Mouse (Mus musculus): ENCODE measurements around the gene Rai2.
"Not testable (repeated sequence)": the region's sequence is repeated elsewhere in the genome, so short reads cannot be mapped to it uniquely, and the experiment has no call there.

The Rai2 gene

DNA sequence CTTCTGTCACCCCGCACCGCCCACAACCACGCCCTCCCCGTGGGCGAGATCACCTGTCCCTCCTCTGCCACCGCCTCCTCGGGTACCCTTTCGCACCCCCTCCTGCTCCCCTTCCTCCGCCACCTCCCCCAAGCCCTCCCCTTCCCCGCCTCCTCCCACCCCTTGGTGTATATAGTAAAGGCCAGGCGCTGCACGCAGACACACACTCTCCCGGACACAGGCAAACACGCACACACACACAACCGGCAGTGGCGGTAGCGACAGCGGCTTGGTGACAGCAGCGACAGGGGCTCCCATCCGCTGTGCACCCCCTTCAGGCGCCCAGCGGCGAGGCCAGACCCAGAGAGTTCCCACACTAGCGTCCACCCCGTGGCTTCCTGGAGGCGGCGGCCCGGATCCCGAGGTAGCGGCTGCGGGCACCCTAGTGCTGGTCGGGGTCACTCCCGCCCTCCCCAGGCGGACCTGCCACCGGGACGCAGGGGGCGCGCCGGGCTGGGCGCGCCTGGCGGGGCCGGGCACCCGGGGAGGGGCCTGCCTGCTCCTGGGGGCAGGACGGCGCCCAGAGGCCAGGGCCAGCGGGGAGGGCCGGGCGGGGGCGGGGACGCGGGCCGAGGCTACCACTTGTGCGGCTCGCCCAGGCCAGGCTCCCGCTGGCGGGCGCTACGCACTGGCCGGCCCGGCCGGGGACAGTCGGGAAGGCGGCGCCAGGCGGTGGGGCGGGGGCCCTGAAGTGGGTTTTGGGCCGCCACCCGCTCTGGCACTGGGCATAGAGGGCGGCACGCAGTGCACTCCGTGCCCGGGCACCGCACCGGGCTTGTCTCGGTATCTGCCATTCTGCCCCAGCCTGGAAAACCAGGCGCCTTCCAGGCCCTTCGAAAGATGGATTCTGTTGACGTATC lies at the start of gene Rai2:
Rai2 (plus strand) TSS at position 205 of the 899 bp plus-strand sequence.
- DNase-seq (ENCODE audit: low spot score in 2 of 2) = peak in 1 of 2 experiments; percentile 30

DNA sequence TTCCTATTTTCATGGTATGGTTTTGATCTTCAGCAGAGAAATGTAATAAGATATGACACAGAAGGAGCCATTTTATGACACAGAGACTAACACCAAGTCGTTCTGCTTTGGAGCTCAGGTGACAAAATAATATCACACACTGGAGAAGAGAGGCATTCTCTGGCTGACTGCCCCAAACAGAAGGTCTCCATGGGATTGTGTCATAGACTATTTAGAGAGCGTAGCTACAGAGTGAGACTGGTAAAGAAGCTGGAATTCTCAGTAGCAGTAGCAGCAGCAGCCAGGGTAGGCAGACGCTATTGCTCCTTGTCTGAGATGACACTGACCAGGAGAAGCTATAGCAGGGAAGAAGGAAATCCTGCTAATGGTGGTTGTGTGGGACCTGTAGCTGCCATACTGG lies 27.5 kb upstream of the Rai2 start:
- DNase-seq (ENCODE audit: low spot score in 2 of 2) = no peak

- no peak for DNase-seq (ENCODE audit: low spot score in 2 of 2)
Measured at GRCm38 (mm10) chrX:161716503-161716864, 385 bp upstream of the Rai2 start.

DNA sequence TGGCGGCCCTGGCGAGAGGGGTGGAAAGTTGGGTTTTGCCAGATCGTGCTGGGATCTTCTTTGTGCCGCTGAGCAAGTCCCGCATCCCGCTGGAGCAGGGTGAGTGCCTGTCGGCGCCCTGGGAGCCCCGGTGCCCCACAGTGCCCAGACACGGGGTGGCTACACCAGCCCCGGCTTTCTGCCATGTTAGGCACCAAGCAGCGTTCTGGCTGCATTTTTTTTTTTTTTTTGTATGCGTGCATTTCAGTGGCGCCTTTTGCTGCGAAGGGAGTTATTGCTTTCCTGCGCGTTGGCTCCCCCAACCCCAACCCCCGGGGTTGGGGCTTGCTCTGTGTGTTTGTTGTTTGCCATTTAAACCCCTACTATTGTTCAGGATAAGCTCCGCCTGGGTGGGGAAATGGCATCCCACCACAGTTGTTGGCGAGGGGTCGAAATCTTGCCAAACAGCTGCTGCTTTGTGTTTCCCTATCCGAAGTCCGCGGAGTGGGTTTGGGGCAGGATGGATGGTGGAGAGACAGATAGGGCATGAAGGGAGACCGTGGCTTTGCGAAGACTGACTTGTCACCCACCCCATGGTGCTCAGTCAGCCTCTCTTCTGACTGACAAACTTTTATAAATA lies 1.0 kb downstream of the Rai2 start:
- no peak for DNase-seq (ENCODE audit: low spot score in 2 of 2)

DNA sequence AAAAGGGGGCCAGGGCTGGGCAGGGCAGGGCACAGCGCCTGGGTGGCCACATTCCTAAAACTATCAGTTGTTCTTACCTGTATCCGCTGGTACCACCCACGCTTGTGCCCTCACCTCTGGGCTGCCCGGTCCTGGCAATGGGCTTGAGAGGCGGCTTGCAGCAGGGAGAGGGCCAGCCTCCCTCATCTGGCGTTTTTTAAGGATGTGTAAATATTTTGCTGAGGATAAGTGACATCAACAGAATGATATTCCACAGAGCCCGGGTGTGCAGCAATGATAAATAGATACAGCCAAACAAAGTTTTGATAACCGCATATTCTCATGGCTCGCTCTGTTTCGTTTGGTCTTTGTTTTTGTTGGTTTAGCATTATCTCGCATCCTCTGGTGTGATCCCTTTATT lies 1.7 kb downstream of the Rai2 start:
- DNase-seq (ENCODE audit: low spot score in 2 of 2) = no peak

DNA sequence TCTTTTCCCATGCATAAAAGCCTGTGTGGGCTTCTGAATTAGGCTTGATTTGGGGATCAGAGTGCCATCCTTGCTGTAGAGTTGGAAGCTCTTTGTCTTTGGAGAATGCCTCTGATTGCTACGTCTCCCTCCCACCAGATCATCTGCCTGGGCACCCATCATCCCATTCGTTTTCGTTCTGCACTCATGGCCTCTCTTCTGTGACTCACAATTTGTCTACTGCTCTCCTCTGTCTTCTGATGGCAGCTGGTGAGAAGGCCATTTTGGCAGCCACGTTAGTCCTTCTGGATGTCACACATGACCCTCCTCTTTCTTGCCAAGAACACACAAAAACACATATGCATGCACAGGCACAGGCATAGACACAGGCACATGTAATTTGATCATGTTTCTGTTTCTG lies 4.2 kb downstream of the Rai2 start:
- no peak for DNase-seq (ENCODE audit: low spot score in 2 of 2)

GRCm38 (mm10) chrX:161723391-161723808 lies 6.5 kb downstream of the Rai2 start:
- no peak for DNase-seq (ENCODE audit: low spot score in 2 of 2)

DNA sequence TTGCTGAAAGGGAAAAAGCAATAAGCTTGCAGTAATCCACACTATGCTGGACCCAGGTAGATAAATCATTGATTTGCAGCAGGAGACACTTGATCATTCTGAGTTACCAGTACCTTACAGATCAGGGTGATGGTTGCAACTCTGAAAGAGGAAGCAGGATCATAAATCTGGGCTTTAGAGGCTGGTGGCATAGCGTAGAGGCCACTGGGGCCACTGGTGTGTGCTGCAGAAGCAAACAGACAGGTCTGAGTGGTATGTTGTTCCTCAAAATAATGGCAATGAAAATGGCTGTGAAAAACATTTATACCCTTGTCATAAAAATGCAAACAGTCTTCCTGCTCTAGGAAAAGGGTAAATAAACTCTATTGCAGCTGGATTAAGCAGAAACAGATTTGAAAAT lies 9.4 kb downstream of the Rai2 start:
- DNase-seq (ENCODE audit: low spot score in 2 of 2) = no peak

DNA sequence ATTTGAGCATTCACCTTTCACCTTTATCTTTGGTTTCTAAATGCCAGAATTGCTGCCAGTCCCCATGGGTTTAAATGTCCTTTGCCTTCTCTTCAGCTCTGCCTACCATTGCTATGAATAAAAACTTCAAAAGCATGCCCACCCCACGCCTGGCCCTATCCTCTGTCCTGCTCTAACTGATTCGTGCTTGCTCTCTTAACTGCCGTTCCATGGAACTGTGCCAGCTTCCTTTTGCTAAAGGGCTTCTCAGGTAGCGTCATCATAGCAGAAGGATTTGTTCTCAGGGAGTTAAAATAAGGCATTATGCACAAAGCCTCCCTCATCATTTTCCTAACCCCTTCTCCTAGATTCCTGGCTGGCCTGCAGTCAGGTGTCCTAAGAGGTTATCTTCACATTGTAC lies 11.6 kb downstream of the Rai2 start:
- DNase-seq (ENCODE audit: low spot score in 2 of 2) = no peak

DNA sequence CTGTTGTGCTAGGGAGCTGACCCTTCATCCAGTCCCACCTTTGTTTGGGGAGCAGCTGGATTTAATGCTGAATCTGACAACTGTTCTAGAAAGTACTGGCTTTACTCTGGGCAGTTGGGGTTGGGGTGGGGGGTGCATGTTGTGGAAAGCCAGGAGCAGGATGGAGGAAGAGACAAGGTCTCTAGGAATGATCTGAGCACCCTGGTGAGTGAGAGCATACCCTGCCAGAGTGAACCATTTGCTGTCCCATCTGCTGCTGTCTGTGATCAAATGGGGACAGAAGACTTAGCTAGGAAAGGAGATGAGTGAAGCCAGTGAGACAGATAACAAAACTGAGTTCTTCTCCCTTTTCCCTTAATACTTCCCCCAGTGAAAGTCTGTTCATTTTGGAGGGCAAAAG lies 13.2 kb downstream of the Rai2 start:
- DNase-seq (ENCODE audit: low spot score in 2 of 2) = no peak

DNA sequence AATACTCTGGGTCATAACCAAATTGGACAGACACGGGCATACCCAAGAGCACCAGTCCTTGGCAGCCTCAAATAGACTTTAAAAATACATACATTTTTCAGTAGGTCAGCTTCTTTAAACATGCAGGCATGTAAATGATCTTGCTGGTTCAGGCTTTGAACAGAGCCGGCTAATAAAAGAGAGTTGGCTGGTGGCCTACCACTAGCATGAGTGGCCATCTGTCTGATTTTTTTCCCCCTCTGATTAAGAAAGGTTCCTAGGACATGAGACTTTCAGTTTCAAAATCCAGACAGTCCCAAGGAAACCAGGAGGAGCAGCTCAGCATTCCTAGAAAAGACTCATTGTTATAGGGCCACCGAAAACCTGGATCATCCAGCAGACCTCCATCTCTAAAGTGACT lies 15.0 kb downstream of the Rai2 start:
- DNase-seq (ENCODE audit: low spot score in 2 of 2) = no peak

GRCm38 (mm10) chrX:161733581-161734309 lies 16.9 kb downstream of the Rai2 start:
- no peak for DNase-seq (ENCODE audit: low spot score in 2 of 2)

DNA sequence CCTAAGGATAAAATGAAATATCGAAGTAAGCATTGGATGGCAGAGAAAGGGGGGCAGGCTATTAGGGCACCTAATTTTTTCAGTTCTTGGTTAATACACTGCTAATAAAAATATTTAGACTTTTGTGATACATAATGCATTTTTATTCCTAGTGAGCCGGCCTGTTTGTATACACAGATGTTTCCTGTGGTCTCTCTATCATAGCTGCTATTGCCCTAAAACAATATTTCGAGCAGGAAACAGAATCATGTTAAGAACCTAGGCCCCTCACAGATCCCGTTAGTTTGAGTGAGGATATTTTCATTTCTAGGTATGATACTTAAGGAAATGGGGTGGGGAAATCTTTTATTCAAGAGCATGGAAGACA lies 17.4 kb downstream of the Rai2 start:
- no peak for DNase-seq (ENCODE audit: low spot score in 2 of 2)

DNA sequence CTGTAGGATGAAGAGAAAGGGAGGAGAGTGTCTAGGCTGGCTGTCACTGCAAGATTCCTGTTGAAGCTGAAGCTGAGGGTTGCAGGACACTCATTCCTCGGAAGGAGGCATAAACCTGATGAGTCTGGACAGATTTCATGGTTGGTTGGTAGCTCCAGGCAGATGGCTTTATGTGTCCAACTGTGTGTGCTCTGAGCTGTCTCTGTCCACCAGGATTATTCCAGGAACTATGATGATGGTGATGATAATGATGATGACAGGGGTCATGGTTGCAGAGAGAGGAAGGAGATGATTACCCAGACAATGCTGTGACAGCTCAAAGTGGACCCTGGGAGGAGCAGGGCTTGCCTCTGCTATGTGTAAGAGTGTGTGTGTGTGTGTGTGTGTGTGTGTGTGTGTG lies 22.5 kb downstream of the Rai2 start:
- DNase-seq (ENCODE audit: low spot score in 2 of 2) = no peak

GRCm38 (mm10) chrX:161743080-161743479 lies 26.2 kb downstream of the Rai2 start:
- DNase-seq (ENCODE audit: low spot score in 2 of 2) = no peak

DNA sequence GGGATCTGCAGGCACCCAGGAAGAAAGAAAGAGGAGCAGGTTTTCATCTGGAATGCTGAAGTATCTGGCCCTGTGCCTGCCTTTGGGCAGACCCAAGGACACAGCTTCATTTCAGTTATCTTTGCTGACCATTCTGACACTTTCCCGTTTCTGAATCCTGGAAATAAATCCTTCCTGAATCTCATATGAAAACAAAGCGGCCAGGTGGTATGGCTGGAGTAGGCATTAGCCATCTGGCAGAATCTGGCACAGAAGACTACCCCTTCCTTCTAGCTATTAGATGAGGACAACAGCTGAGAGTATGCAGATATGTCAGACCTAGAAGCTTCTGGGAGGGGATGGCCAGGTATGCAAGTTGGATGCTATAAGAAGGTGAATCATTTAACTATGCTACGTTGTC lies 28.4 kb downstream of the Rai2 start:
- no peak for DNase-seq (ENCODE audit: low spot score in 2 of 2)

DNA sequence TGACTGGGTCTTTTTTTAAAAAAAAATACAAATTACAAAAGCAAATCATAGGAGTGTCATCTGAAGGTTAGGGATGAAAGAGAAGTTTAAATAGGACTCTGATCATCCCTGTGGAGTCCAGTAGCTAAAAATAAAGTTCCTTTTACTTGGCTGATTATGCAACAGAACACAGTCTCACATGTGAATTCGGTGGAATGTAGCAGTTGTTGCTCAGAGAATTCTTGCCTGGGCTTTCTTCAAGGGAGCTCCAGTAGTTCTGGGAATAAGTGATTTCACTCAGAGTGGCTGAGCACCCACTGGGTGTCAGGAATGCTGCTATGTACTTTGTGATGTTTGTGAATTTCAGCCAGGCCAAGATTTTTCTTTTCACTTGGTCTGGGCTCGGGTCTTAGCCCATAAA lies 30.5 kb downstream of the Rai2 start:
- no peak for DNase-seq (ENCODE audit: low spot score in 2 of 2)

DNA sequence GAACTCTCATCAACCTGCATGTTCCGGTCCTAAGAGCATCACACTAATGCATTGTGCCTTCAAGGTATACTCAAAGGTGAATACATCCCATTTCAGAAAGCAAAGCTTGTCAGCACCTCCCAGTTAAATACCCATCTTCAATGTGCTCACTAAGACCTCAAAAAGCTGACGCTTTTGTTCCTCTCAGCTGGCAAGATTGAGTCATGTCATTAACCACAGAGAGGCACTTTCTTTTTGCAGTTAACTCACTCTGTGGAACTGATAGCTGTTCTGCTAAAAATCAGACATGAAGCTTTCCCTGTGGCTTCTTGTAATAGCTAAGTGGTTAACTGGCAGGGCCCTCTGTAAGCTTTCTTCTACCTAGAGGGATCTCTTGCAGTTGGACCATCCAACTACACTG lies 36.6 kb downstream of the Rai2 start:
- DNase-seq (ENCODE audit: low spot score in 2 of 2) = no peak

DNA sequence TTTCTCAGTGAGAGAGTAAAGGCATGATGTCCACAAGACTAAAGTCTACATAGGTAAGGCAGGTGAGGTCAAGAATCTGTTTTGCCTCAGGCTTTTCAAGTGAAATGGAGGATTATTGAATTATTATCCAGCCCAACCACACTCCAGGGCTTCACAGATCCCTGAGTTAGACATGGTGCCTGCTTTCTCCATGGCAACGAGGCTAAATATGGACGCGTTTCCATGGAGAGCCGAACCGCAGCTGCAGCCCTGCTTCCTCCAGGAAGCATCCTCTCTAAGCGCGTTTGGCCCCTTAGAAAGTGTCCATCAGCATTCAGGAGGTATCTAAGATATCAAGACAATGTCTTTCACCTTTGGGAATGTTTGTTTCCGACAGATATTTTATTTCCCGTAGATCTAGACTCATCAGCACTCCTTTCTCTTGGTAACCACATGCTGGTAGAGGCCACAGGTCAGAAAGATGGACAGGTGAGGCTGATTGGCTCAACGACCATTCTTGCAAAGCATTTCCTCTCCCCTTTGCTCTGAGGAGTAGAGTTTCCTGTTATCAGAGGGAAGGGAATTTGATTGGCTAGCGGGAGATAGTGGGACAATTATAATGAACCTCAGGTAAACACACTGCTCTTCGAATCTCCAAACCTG lies 59.6 kb downstream of the Rai2 start:
- DNase-seq (ENCODE audit: low spot score in 2 of 2) = no peak

DNA sequence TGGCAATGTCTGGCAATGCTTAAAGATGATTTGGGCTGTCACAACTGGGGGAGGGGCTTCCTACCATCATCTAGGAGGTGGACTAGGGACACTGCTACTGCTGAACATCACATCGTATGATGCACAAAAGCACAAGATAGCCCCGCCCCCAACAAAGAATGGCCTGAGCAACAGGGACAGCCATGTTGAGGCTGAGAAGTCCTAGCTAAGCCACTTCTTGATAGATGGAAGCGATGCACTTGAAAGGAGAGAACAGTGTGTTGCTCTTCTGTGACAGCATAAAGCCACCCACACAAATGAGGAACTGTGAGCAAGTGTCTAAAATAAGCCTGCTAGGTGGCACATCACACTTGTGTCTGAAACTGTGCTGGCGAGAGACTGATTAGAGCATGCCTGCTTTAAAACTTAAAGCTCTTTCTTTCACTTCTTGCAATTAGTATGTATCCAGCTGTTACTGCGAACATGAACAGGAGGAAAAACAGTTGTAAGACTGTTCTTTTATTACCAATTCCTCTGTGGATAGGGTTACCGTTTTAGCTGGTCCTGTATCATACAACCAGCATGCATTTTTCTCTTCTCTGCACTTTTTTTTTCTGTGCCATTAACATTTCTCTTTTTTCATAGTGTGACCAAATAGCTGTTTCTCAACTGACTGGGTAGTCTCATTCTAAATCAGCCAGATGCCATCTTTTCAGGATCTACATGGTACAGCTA lies 63.6 kb downstream of the Rai2 start:
- DNase-seq (ENCODE audit: low spot score in 2 of 2) = peak; percentile 12 to 20

DNA sequence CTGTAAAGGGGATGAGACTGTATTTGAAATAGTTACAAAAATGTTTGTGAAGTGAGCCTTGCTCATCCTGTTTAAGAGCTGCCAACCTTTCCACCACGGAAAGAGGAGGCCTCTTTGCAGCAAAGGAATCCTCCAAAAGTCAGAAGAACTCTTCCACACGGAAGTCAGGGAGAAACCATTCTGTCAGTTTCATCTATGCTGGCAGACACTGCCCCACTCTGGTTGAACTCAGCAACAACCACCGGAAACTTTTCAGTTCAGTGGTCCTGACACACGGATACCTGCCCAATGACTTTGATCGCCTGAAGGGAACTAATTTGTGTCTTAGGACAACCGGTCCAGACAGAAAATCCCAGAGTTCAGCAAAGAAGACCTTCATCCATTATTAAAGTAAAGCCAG lies 73.3 kb downstream of the Rai2 start:
- DNase-seq (ENCODE audit: low spot score in 2 of 2) = peak in 1 of 2 experiments; percentile 28

GRCm38 (mm10) chrX:161826186-161826585 lies 109.3 kb downstream of the Rai2 start:
- not testable (repeated sequence) for DNase-seq (ENCODE audit: low spot score in 2 of 2)

Measured in frontal cortex, postnatal 10 days (tissue).